ENCODE assay signal across 8 mouse cellular contexts in the genomic region with DNA sequence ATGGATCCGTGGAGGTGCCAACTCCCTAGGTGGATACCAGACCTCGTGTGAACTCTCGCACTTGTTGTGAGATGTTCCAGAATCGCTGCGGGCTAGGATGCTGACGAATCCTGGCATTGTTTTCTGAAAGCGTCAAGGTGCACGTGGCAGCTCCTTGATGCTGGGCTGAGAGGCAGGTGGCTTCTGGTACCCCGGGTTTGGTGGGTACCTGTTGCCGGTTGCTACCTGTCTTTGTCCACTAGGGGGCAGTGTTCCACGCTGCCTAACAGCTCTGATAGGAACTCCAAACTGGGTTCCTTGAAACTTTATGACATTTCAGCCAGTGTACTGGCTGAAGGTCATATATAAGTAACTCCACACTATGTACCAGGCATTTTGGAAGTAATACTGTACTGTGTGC. TPM values are rescaled to one million over a fixed set of nuclear protein-coding genes. Genes with fewer than 3 reads are reported as not detected.
DNase-seq lines count a peak whose midpoint lies in the region; ATAC-seq and TF ChIP-seq lines count a peak whose summit lies in the region.

No protein-coding gene starts in this region.

- TF ChIP-seq CTCF in spleen, adult 2 months (IDR thresholded peaks at IDR 0.05; ENCODE audit: extremely low read depth, insufficient read depth, insufficient read length, insufficient replicate concordance), result peak; percentile 72; the same call in 1 of the 2 replicates

- WGBS in spleen, adult 2 months, result 47% methylated on average over 11 of the region's 11 CpGs

- no peak for TF ChIP-seq POLR2A in spleen, adult 2 months (IDR thresholded peaks at IDR 0.05; ENCODE audit: low read depth, low read length)

- no peak overlapping the region for H3K4me3 ChIP-seq in spleen, adult 2 months (ENCODE audit: extremely low read depth, insufficient read depth, insufficient read length)

- no peaks in the 10 kb centered on the region; the same call in 1 of the 2 replicates for H3K36me3 ChIP-seq in spleen, adult 2 months (ENCODE audit: control insufficient read depth, insufficient read depth, low read length)

- peak; percentile 23 for DNase-seq in cerebellum, adult 11-12 months
- DNase-seq in spleen, adult 2 months (ENCODE audit: low read depth in 1 of 2, low spot score in 2 of 2), result peak in 1 of 2 experiments; percentile 47
- DNase-seq in spleen, adult 12 weeks (ENCODE audit: low spot score), result no peak
- peak; percentile 47 for DNase-seq in embryo, embryonic 9.5 days (ENCODE audit: extremely low spot score)
- peak; percentile 63 for DNase-seq in kidney, postnatal 14 days
- peak; percentile 60 for DNase-seq in lung, postnatal 10 days
- DNase-seq in skeletal muscle tissue, adult 2 months (ENCODE audit: low read depth, low spot score), result peak; percentile 31

- H3K27me3 ChIP-seq in spleen, adult 2 months (ENCODE audit: control insufficient read depth, insufficient read depth, low read length), result no peaks in the 10 kb centered on the region

- no peaks in the 10 kb centered on the region for H3K4me1 ChIP-seq in spleen, adult 2 months (ENCODE audit: control insufficient read depth, insufficient read depth, insufficient read length)

- ATAC-seq in cerebellum, adult (ENCODE audit: insufficient number of reproducible peaks, low FRiP score, low TSS enrichment), result no peak

- no peak overlapping the region for H3K27ac ChIP-seq in spleen, adult 2 months (ENCODE audit: insufficient read depth, low read length)

RNA-seq across cellular contexts. Expression of gene Tmppe, which starts 14.8 kb away (rescaled TPM):
- polyA plus RNA-seq in spleen, adult 2 months (2012; rRNA removed), result 10.2 and 11.2 TPM in 2 replicates

RNA-seq across cellular contexts. Expression of gene Glb1, which starts 14.8 kb away (rescaled TPM):
- 21.8 and 23.9 TPM in 2 replicates for polyA plus RNA-seq in spleen, adult 2 months (2012; rRNA removed)

RNA-seq across cellular contexts. Expression of gene Crtap, which starts 25.2 kb away (rescaled TPM):
- 37.1 and 49.2 TPM in 2 replicates for polyA plus RNA-seq in spleen, adult 2 months (2012; rRNA removed)
